Mouse (Mus musculus) lung, adult 18-20 months (tissue): ENCODE measurements around the gene Dhx33.

Source experiments
- DNase-seq, 2 experiments: peaks; one replicate each; pipeline ENCODE4 v3.0.0; 2022; ENCODE audit warnings: mixed read lengths in 2 of 2

Gene Dhx33

GRCm38 (mm10) chr11:70982030-70982429 is 22.2 kb downstream of the Dhx33 start:
- DNase-seq: no peak

- no peak for DNase-seq
These were observed 23.3 kb downstream of the Dhx33 start for GRCm38 (mm10) chr11:70980751-70981510.

- DNase-seq: no peak
These were observed 24.0 kb downstream of the Dhx33 start for GRCm38 (mm10) chr11:70980232-70980631.

- no peak for DNase-seq
These were observed 26.9 kb downstream of the Dhx33 start for GRCm38 (mm10) chr11:70977293-70977692.

- DNase-seq: no peak
These were observed 29.0 kb downstream of the Dhx33 start for GRCm38 (mm10) chr11:70975193-70975592.

GRCm38 (mm10) chr11:70973947-70974346 is 30.3 kb downstream of the Dhx33 start:
- no peak for DNase-seq

GRCm38 (mm10) chr11:70972586-70972985 is 31.7 kb downstream of the Dhx33 start:
- DNase-seq: no peak

GRCm38 (mm10) chr11:70970560-70971540 is 33.4 kb downstream of the Dhx33 start:
- DNase-seq: peak in 1 of 2 experiments; percentile 51

GRCm38 (mm10) chr11:70969821-70970559 is 34.2 kb downstream of the Dhx33 start, which contains the start of the genes Nup88 and Rpain:
Nup88 (minus strand) TSS chr11:70969973.
Rpain (plus strand) TSS chr11:70970213.
- DNase-seq: peak; percentile 96

GRCm38 (mm10) chr11:70969271-70969794 is 34.9 kb downstream of the Dhx33 start:
- DNase-seq: no peak

GRCm38 (mm10) chr11:70964222-70964907 is 39.9 kb downstream of the Dhx33 start:
- DNase-seq: no peak

GRCm38 (mm10) chr11:70960786-70961554 is 43.3 kb downstream of the Dhx33 start:
- DNase-seq: no peak

- DNase-seq: no peak
These were observed 49.5 kb downstream of the Dhx33 start for GRCm38 (mm10) chr11:70954711-70955110.

- DNase-seq: no peak
These were observed 59.1 kb downstream of the Dhx33 start for GRCm38 (mm10) chr11:70944935-70945817.

- DNase-seq: no peak
These were observed 60.6 kb downstream of the Dhx33 start for GRCm38 (mm10) chr11:70943651-70944050.

GRCm38 (mm10) chr11:70942596-70942995 is 61.6 kb downstream of the Dhx33 start:
- no peak for DNase-seq

- no peak for DNase-seq
These were observed 68.9 kb downstream of the Dhx33 start for GRCm38 (mm10) chr11:70935316-70935715.
